Comparison of ENCODE assay signal across 8 mouse cellular contexts in the genomic region with DNA sequence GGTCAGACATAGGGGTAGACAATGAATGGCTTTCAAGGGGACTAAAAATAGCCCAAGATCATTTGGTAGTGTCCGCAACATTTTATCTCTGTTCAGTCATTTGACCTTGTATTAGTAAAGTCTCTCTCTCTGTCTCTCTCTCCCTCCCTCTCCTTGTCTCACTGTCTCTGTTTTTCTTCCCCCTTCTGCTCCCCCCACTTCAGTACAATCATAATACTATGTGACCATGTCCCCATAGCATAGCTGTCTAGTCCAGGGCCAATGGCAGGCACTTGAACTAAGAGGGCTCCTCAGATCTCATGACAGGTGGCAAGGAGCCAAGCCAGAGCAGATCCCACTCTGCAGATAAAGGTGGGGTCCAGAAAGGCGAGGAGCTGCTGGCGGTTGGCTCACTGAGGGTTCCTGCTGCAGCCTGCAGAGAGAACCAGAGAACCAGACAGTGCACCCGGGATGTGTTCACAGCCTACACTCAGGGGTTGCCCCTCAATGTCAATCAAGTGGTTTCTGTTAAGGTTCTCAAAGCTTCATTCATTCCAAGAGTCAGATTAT. TPM values are rescaled to one million over a fixed set of nuclear protein-coding genes. Genes with fewer than 3 reads are reported as not detected.
A peak's percentile ranks its signal among the peaks of the same experiment; 100 is the strongest.
DNase-seq lines count a peak whose midpoint lies in the region; ATAC-seq lines count a peak whose summit lies in the region.

No protein-coding gene starts in this region.

- peak; percentile 36 for DNase-seq in adrenal gland, postnatal 14 days
- peak; percentile 74 for DNase-seq in heart, postnatal 4 days
- peak; percentile 29 for DNase-seq in lung, postnatal 10 days
- DNase-seq in cerebellum, postnatal 25 days: no peak
- no peak for DNase-seq in hindbrain, embryonic 11.5 days (ENCODE audit: low spot score)

- 64% methylated on average over 4 of the region's 4 CpGs for WGBS in forebrain, embryonic 15.5 days
- WGBS in forebrain, embryonic 16.5 days: 56% methylated on average over 4 of the region's 4 CpGs
- WGBS in hindbrain, embryonic 11.5 days: 76% methylated on average over 4 of the region's 4 CpGs
- 65% methylated on average over 4 of the region's 4 CpGs for WGBS in hindbrain, embryonic 16.5 days

- H3K4me3 ChIP-seq in forebrain, embryonic 15.5 days: no peak overlapping the region
- H3K4me3 ChIP-seq in forebrain, embryonic 16.5 days (replicated peaks; ENCODE audit: low read length): no peak overlapping the region
- H3K4me3 ChIP-seq in hindbrain, embryonic 11.5 days (ENCODE audit: low read depth, low read length): no peak overlapping the region
- no peak overlapping the region for H3K4me3 ChIP-seq in hindbrain, embryonic 16.5 days (ENCODE audit: low read length)

- no peaks in the 10 kb centered on the region for H3K36me3 ChIP-seq in forebrain, embryonic 15.5 days
- H3K36me3 ChIP-seq in forebrain, embryonic 16.5 days (ENCODE audit: control insufficient read depth, insufficient read depth): no peaks in the 10 kb centered on the region
- H3K36me3 ChIP-seq in hindbrain, embryonic 11.5 days (ENCODE audit: control insufficient read depth, insufficient read depth, low read length): no peaks in the 10 kb centered on the region
- no peaks in the 10 kb centered on the region for H3K36me3 ChIP-seq in hindbrain, embryonic 16.5 days (ENCODE audit: control insufficient read depth, insufficient read depth, low read length)

- no peak for ATAC-seq in forebrain, embryonic 15.5 days (replicated peaks)
- ATAC-seq in forebrain, embryonic 16.5 days: no peak
- no peak for ATAC-seq in hindbrain, embryonic 11.5 days (ENCODE audit: low FRiP score)
- no peak for ATAC-seq in hindbrain, embryonic 16.5 days

- H3K4me2 ChIP-seq in forebrain, embryonic 15.5 days (replicated peaks): no peak overlapping the region
- H3K4me2 ChIP-seq in forebrain, embryonic 16.5 days (ENCODE audit: low read length): no peak overlapping the region
- no peak overlapping the region for H3K4me2 ChIP-seq in hindbrain, embryonic 11.5 days (replicated peaks; ENCODE audit: low read depth, low read length)
- no peak overlapping the region for H3K4me2 ChIP-seq in hindbrain, embryonic 16.5 days (ENCODE audit: low read length)

- no peaks in the 10 kb centered on the region for H3K4me1 ChIP-seq in forebrain, embryonic 15.5 days
- H3K4me1 ChIP-seq in forebrain, embryonic 16.5 days (replicated peaks; ENCODE audit: control insufficient read depth, insufficient read depth, low read length): no peaks in the 10 kb centered on the region
- H3K4me1 ChIP-seq in hindbrain, embryonic 11.5 days (replicated peaks; ENCODE audit: control insufficient read depth, insufficient read depth, low read length): no peaks in the 10 kb centered on the region
- no peaks in the 10 kb centered on the region for H3K4me1 ChIP-seq in hindbrain, embryonic 16.5 days (ENCODE audit: control insufficient read depth, insufficient read depth, low read depth, low read length)

- 0 out of 2 replicates have a peak overlapping the region, but pooled peaks have one; percentile 27 for H3K27ac ChIP-seq in forebrain, embryonic 15.5 days (replicated peaks)
- no peak overlapping the region for H3K27ac ChIP-seq in forebrain, embryonic 16.5 days (ENCODE audit: low read length)
- H3K27ac ChIP-seq in hindbrain, embryonic 11.5 days (ENCODE audit: low read depth, low read length): no peak overlapping the region
- no peak overlapping the region for H3K27ac ChIP-seq in hindbrain, embryonic 16.5 days (ENCODE audit: low read depth, low read length)

- H3K9ac ChIP-seq in forebrain, embryonic 15.5 days (replicated peaks): no peak overlapping the region
- H3K9ac ChIP-seq in forebrain, embryonic 16.5 days (replicated peaks; ENCODE audit: low read depth, low read length): no peak overlapping the region
- H3K9ac ChIP-seq in hindbrain, embryonic 11.5 days (ENCODE audit: low read depth, low read length): no peak overlapping the region
- no peak overlapping the region for H3K9ac ChIP-seq in hindbrain, embryonic 16.5 days (ENCODE audit: low read depth, low read length)

- H3K27me3 ChIP-seq in forebrain, embryonic 15.5 days: no peaks in the 10 kb centered on the region
- no peaks in the 10 kb centered on the region for H3K27me3 ChIP-seq in forebrain, embryonic 16.5 days (replicated peaks; ENCODE audit: control insufficient read depth, insufficient read depth, low read length)
- H3K27me3 ChIP-seq in hindbrain, embryonic 11.5 days (ENCODE audit: control insufficient read depth, insufficient read depth, low read length): no peaks in the 10 kb centered on the region
- H3K27me3 ChIP-seq in hindbrain, embryonic 16.5 days (replicated peaks; ENCODE audit: control insufficient read depth, insufficient read depth, low read length): no peaks in the 10 kb centered on the region

- no peaks in the 10 kb centered on the region for H3K9me3 ChIP-seq in forebrain, embryonic 15.5 days
- no peaks in the 10 kb centered on the region for H3K9me3 ChIP-seq in forebrain, embryonic 16.5 days (ENCODE audit: control insufficient read depth, low read length)
- H3K9me3 ChIP-seq in hindbrain, embryonic 11.5 days (ENCODE audit: control insufficient read depth, low read length): no peaks in the 10 kb centered on the region
- H3K9me3 ChIP-seq in hindbrain, embryonic 16.5 days (ENCODE audit: control insufficient read depth, low read length): no peaks in the 10 kb centered on the region

RNA-seq across cellular contexts. Expression of gene Wee1, which starts 34.9 kb away (rescaled TPM):
- 12.3 and 14.1 TPM in 2 replicates for polyA plus RNA-seq in forebrain, embryonic 15.5 days (2015; fragmentation: Nextera tagmentation; extraction: Ambion mirVana)
- polyA plus RNA-seq in forebrain, embryonic 16.5 days (2015; fragmentation: Nextera tagmentation; extraction: Ambion mirVana): 8.9 and 10.2 TPM in 2 replicates
- 13.8 and 15.3 TPM in 2 replicates for total RNA-seq in adrenal gland, postnatal 14 days (2021)
- 10 to 100 TPM; 42.5 to 45.8 TPM for total RNA-seq in heart, postnatal 4 days (2021)
- 25.7 and 26.6 TPM in 2 replicates for polyA plus RNA-seq in hindbrain, embryonic 11.5 days (2014; fragmentation: Nextera tagmentation; extraction: Ambion mirVana)
- 5.1 and 6.5 TPM in 2 replicates for polyA plus RNA-seq in hindbrain, embryonic 16.5 days (2015; fragmentation: Nextera tagmentation; extraction: Ambion mirVana)

Comparison
In these comparisons a context has a peak if more than half of its experiments do, and no peak if none do; other contexts are left out.
1. DNase-seq: peak in adrenal gland, postnatal 14 days (single experiment), heart, postnatal 4 days (single experiment) and lung, postnatal 10 days (single experiment); none in cerebellum, postnatal 25 days (0 of 2) and hindbrain, embryonic 11.5 days (single experiment).